Mouse (Mus musculus) MEL (cell line): Measurements from ENCODE around the gene Pradc1. TPM values are rescaled to one million over a fixed set of nuclear protein-coding genes. Genes with fewer than 3 reads are reported as not detected.

Experiments
- DNase-seq: peaks from one replicate; pipeline ENCODE4 v3.0.0; 2011; ENCODE audit warnings: low read depth, low spot score
- H3K27ac ChIP-seq: 2 replicates; pipeline ENCODE4 v1.5.1; 2012; ENCODE audit warnings: low read depth, mild to moderate bottlenecking, control low read depth, low read length, moderate library complexity; ENCODE audit not compliant: control insufficient read depth
- H3K27me3 ChIP-seq, 2 experiments: fragments of 150-350 bp in 1 of 2; sonication (generic) in 1 of 2; 2 replicates each; pipeline ENCODE4 v1.6.1; 2012; ENCODE audit warnings: low read length in 2 of 2, mild to moderate bottlenecking in 2 of 2, improper control_type of control experiment in 1 of 2, moderate library complexity in 1 of 2; ENCODE audit not compliant: insufficient read depth in 2 of 2, control insufficient read depth in 1 of 2
- H3K36me3 ChIP-seq, 2 experiments: 2 replicates each; pipeline ENCODE4 v1.6.1; 2012 to 2014; ENCODE audit warnings: low read length in 2 of 2, improper control_type of control experiment in 1 of 2, inconsistent platforms in 1 of 2, mild to moderate bottlenecking in 1 of 2; ENCODE audit not compliant: insufficient read depth in 2 of 2, control insufficient read depth in 1 of 2
- H3K4me1 ChIP-seq, 2 experiments: fragments of 150-350 bp in 1 of 2; sonication (generic) in 1 of 2; 2 replicates each; pipeline ENCODE4 v1.6.1; 2012; ENCODE audit warnings: low read length in 2 of 2, improper control_type of control experiment in 1 of 2, mild to moderate bottlenecking in 1 of 2; ENCODE audit not compliant: insufficient read depth in 2 of 2, control insufficient read depth in 1 of 2
- H3K4me3 ChIP-seq, 2 experiments: fragments of 150-350 bp in 1 of 2; sonication (generic) in 1 of 2; 2 replicates each; pipeline ENCODE4 v1.5.1; 2012; ENCODE audit warnings: low read depth in 2 of 2, low read length in 2 of 2, mild to moderate bottlenecking in 2 of 2, moderate library complexity in 2 of 2, control low read depth in 1 of 2, improper control_type of control experiment in 1 of 2; ENCODE audit not compliant: control insufficient read depth in 1 of 2, insufficient read depth in 1 of 2
- H3K79me2 ChIP-seq: 2 replicates; pipeline ENCODE4 v1.6.1; 2012; ENCODE audit warnings: mild to moderate bottlenecking, low read length, moderate library complexity; ENCODE audit not compliant: control insufficient read depth, poor library complexity, insufficient read depth
- H3K9ac ChIP-seq: 2 replicates; pipeline ENCODE4 v1.6.1; 2012; ENCODE audit warnings: low read depth, mild to moderate bottlenecking, control low read depth, low read length, moderate library complexity; ENCODE audit not compliant: control insufficient read depth, poor library complexity, severe bottlenecking
- H3K9me3 ChIP-seq: fragments of 150-350 bp; sonication (generic); replicated peaks from 2 replicates; pipeline ENCODE4 v1.6.1; 2012; ENCODE audit warnings: mild to moderate bottlenecking, low read length, improper control_type of control experiment, moderate library complexity; ENCODE audit not compliant: insufficient read depth
- CHD2 ChIP-seq: IDR thresholded peaks from 2 replicates; pipeline ENCODE4 v1.6.1; 2011; ENCODE audit warnings: low read length, improper control_type of control experiment
- CTCF ChIP-seq, 3 experiments: IDR thresholded peaks in 2 of 3; conservative IDR thresholded peaks in 1 of 3; 2 replicates each; pipeline ENCODE4 v1.5.1; 2011 to 2012; ENCODE audit warnings: low read length in 3 of 3, low read depth in 2 of 3, mild to moderate bottlenecking in 2 of 3, improper control_type of control experiment in 1 of 3, inconsistent platforms in 1 of 3, mixed read lengths in 1 of 3, moderate library complexity in 1 of 3; ENCODE audit not compliant: control insufficient read depth in 1 of 3, insufficient read depth in 1 of 3, poor library complexity in 1 of 3, severe bottlenecking in 1 of 3
- E2F4 ChIP-seq: IDR thresholded peaks from 2 replicates; pipeline ENCODE4 v1.6.1; 2011; ENCODE audit warnings: low read depth, low read length, improper control_type of control experiment, borderline replicate concordance
- ELF1 ChIP-seq: IDR thresholded peaks from 2 replicates; pipeline ENCODE4 v1.6.1; 2014; ENCODE audit warnings: low read depth, mild to moderate bottlenecking, inconsistent platforms, low read length, improper control_type of control experiment, moderate library complexity
- GATA1 ChIP-seq: IDR thresholded peaks from 2 replicates; pipeline ENCODE4 v1.6.1; 2011; ENCODE audit warnings: low read depth, low read length, improper control_type of control experiment
- MAFK ChIP-seq: IDR thresholded peaks from 2 replicates; pipeline ENCODE4 v1.6.1; 2011; ENCODE audit warnings: low read depth, mild to moderate bottlenecking, low read length, improper control_type of control experiment, borderline replicate concordance
- MAX ChIP-seq: IDR thresholded peaks from 2 replicates; pipeline ENCODE4 v1.6.1; 2011; ENCODE audit warnings: low read length, improper control_type of control experiment
- MYB ChIP-seq: IDR thresholded peaks from 2 replicates; pipeline ENCODE4 v1.6.1; 2011; ENCODE audit warnings: mild to moderate bottlenecking, low read depth, low read length, improper control_type of control experiment
- POLR2AphosphoS2 ChIP-seq: IDR thresholded peaks from 2 replicates; pipeline ENCODE4 v1.6.1; 2011; ENCODE audit warnings: low read length, improper control_type of control experiment
- POLR2AphosphoS5 ChIP-seq: IDR thresholded peaks from 2 replicates; pipeline ENCODE4 v1.6.1; 2012; ENCODE audit warnings: low read depth, borderline replicate concordance, mild to moderate bottlenecking, inconsistent platforms, low read length, moderate library complexity, mixed read lengths
- RAD21 ChIP-seq: IDR thresholded peaks from 2 replicates; pipeline ENCODE4 v1.6.1; 2011; ENCODE audit warnings: mild to moderate bottlenecking, low read depth, low read length, improper control_type of control experiment
- RCOR1 ChIP-seq: IDR thresholded peaks from 2 replicates; pipeline ENCODE4 v1.6.1; 2012; ENCODE audit warnings: low read depth, mild to moderate bottlenecking, inconsistent platforms, low read length, improper control_type of control experiment
- SMC3 ChIP-seq: IDR thresholded peaks from 2 replicates; pipeline ENCODE4 v1.6.1; 2011; ENCODE audit warnings: low read depth, low read length, improper control_type of control experiment
- TBP ChIP-seq: IDR thresholded peaks from 2 replicates; pipeline ENCODE4 v1.8.0; 2011; ENCODE audit warnings: low read depth, low read length, improper control_type of control experiment
- USF2 ChIP-seq, 2 experiments: IDR thresholded peaks; 2 replicates each; pipeline ENCODE4 v1.6.1; 2011 to 2012; ENCODE audit warnings: improper control_type of control experiment in 2 of 2, low read length in 2 of 2, borderline replicate concordance in 1 of 2, inconsistent platforms in 1 of 2, low read depth in 1 of 2, mild to moderate bottlenecking in 1 of 2; ENCODE audit not compliant: insufficient read depth in 1 of 2
- ZMIZ1 ChIP-seq: IDR thresholded peaks from 2 replicates; pipeline ENCODE4 v1.6.1; 2012; ENCODE audit warnings: low read depth, mild to moderate bottlenecking, inconsistent platforms, low read length, improper control_type of control experiment, moderate library complexity
- ZNF384 ChIP-seq: IDR thresholded peaks from 2 replicates; pipeline ENCODE4 v1.6.1; 2012; ENCODE audit warnings: low read depth, mild to moderate bottlenecking, inconsistent platforms, low read length, improper control_type of control experiment
- polyA plus RNA-seq, 2 experiments: library from polyadenylated mRNA; stranded (reverse) in 1 of 2; unstranded in 1 of 2; fragments of >175 nt in 1 of 2; fragments of >200 nt in 1 of 2; gene quantifications; 2 replicates each; pipeline versions ENCODE4 v1.2.1 to v1.2.4; 2012; ENCODE audit warnings: low replicate concordance in 2 of 2, low read depth in 1 of 2; ENCODE audit not compliant: insufficient read length in 2 of 2, insufficient read depth in 1 of 2, missing spikeins in 1 of 2
- total RNA-seq: library from RNA; depleted of rRNA; stranded (reverse); fragments of 300-350 nt; gene quantifications from 2 replicates; pipeline ENCODE4 v1.2.3, GENCODE M21; 2012

Gene Pradc1
- total and polyA plus RNA-seq, 3 experiments, result 33.6 to 47.9 TPM; not detected in 1

DNA sequence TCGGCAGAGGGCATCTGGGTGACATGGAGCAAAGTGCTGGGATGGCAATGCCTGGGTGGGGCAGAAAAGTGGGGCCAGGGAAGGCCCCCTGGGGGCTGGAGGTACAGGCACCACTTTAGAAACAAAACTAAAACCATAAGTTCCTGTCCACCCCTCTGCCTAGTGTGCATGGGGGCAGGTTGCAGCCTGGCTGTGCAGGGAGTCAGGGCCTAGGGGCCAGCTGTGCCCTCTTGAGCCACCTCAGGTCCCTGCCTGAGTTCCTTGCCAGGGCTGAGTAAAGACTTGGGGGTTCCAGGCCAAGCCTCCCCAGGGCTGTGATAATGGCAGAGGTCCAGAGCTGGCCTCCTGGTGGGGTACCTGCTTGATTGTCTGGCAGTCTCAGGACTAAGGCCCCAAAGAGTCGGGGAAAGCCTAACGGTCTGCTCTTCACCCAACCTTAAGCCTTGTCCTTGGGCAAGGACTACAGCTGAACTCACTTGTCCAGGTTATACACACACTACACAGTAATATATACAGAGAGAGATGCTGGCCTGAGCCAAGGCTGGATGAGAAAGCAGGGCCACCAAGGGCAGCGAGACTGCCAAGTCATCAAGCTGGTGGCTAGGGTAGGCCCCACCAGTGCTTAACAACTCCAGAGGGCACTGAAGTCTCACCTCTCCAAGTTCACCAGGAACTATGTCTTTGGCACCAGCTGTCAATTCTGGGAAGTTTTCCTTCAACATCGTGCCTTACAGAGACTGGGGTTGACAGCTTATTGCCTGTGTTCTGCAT, 18.1 kb upstream of the Pradc1 start:
- Histone ChIP-seq H3K79me2 (no peaks in the 10 kb centered on the region), H3K27ac (no peak overlapping the region), H3K9ac (no peak overlapping the region), H3K4me1 (no peaks in the 10 kb centered on the region), H3K36me3 (peaks cover 0 to 19% of the 10 kb centered on the region in 2 experiments; a peak in 2 of 4 replicates), H3K4me3 (no peak overlapping the region), H3K9me3 (no peaks in the 10 kb centered on the region), H3K27me3 (no peaks in the 10 kb centered on the region)
- peak; percentile 29 for DNase-seq
- TF ChIP-seq POLR2AphosphoS2 (peak; percentile 88; the same call in 1 of the 2 replicates), E2F4 (no peak)

DNA sequence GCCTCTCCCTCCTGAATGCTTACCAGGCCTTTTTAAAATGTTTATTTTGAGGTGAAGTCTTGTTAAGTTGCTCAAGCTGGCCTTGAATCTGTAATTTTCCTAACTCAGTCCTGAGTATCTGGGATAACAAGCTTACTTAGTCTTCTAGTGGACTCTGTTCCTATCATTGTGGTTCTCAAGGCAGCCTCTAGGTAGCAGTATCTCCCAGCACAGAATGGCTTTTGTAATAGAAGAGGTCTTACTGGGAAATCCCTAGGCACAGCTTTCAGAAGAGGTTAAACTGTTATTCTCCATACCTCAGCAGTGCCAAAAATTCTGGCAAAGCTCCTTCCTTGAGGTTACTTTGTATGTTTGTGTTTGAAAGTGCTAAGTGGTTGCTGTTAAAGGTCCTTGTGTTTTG, 13.6 kb upstream of the Pradc1 start:
- Histone ChIP-seq H3K4me3 (no peak overlapping the region), H3K4me1 (no peaks in the 10 kb centered on the region), H3K27me3 (no peaks in the 10 kb centered on the region), H3K79me2 (no peaks in the 10 kb centered on the region; the same call in 1 of the 2 replicates), H3K27ac (no peak overlapping the region), H3K9me3 (no peaks in the 10 kb centered on the region), H3K9ac (no peak overlapping the region), H3K36me3 (peaks cover 0 to 37% of the 10 kb centered on the region in 2 experiments; a peak in 2 of 4 replicates)
- peak; percentile 36 for DNase-seq
- TF ChIP-seq ZMIZ1 (no peak), CHD2 (no peak), MAFK (no peak), TBP (no peak), RCOR1 (no peak), SMC3 (peak; percentile 28), MAX (no peak), RAD21 (no peak; the same call in none of the 2 replicates), POLR2AphosphoS5 (no peak), USF2 (IDR thresholded peaks at IDR 0.05; ENCODE audit: borderline replicate concordance in 1 of 2, insufficient read depth in 1 of 2, low read depth in 1 of 2, low read length in 2 of 2) (no peak), ELF1 (no peak), MYB (no peak), CTCF (IDR thresholded peaks at IDR 0.05 in 2 of 3, conservative IDR thresholded peaks at IDR 0.05 in 1 of 3; ENCODE audit: control insufficient read depth in 1 of 3, insufficient read depth in 1 of 3, low read depth in 2 of 3, low read length in 3 of 3, poor library complexity in 1 of 3, severe bottlenecking in 1 of 3) (peak in 2 of 3 experiments; percentile 21 to 35; a peak in 3 of 6 replicates), GATA1 (no peak), ZNF384 (no peak)
- TF ChIP-seq, all 39 proteins: peak for 2
